Mouse (Mus musculus) stomach, postnatal 0 days (tissue): ENCODE data around the gene Wwox.

Source experiments
- CTCF ChIP-seq: IDR thresholded peaks from 2 replicates; pipeline ENCODE4 v1.5.1; 2016; ENCODE audit warnings: antibody characterized with exemption, low read depth, mild to moderate bottlenecking, moderate library complexity
- EP300 ChIP-seq: optimal IDR thresholded peaks from 2 replicates; pipeline ENCODE3; 2016; ENCODE audit warnings: antibody characterized with exemption

DNA sequence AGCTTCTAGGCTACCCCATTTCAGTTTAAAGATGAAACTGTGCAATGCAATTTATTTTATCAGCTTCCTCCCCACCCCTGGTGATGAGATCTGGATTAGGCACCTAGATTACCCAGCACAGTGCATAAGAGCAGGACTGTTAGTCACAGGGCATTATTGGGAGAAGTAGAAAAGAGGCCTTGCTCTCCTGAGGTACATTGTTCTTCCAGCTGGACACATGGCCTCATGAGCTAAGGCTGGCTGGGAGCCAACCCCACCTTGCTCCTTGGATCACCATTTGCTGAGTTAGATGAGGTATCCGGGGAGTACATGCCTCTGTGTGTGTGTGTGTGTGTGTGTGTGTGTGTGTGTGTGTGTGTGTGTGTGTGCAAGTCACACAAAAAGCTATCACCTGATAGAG lies 70.8 kb downstream of the Wwox start:
- no peak for TF ChIP-seq CTCF
- no peak for TF ChIP-seq EP300
